Mouse (Mus musculus): Measurements from ENCODE around the gene Rita1. TPM values are rescaled to one million over a fixed set of nuclear protein-coding genes. Genes with fewer than 3 reads are reported as not detected.

The Rita1 gene
- total and polyA plus RNA-seq, 3 experiments, result 14.2 to 16.0 (median 15.3) TPM

GRCm38 (mm10) chr5:120619201-120619600 lies 6.8 kb upstream of the Rita1 start:
- intact Hi-C loops (cut with DNase I), result loop anchor here (2.0 kb wide), 1 partner anchor 96 kb away; no protein-coding TSS in a partner anchor
- 25% methylated on average over 5 of the region's 5 CpGs for WGBS
- TF ChIP-seq POLR2A (IDR thresholded peaks at IDR 0.05; ENCODE audit: insufficient read depth, low read depth, low read length) (no peak), EP300 (IDR thresholded peaks at IDR 0.05; ENCODE audit: insufficient read depth, low read depth, low read length) (no peak), CTCF (IDR thresholded peaks at IDR 0.05) (peak; percentile 82)
- Histone ChIP-seq H3K27ac (no peak overlapping the region), H3K79me2 (replicated peaks; ENCODE audit: control insufficient read depth, insufficient read depth, low read length) (no peaks in the 10 kb centered on the region; the same call in 1 of the 2 replicates), H3K27me3 (ENCODE audit: control insufficient read depth, insufficient read depth, low read length) (no peaks in the 10 kb centered on the region), H3K4me3 (no peak overlapping the region), H3K4me1 (ENCODE audit: control insufficient read depth, insufficient read depth, low read length) (no peaks in the 10 kb centered on the region), H3K36me3 (ENCODE audit: control insufficient read depth, insufficient read depth, low read length) (no peaks in the 10 kb centered on the region), H3K9ac (ENCODE audit: low read depth, low read length) (no peak overlapping the region)
- DNase-seq, result peak; percentile 45 to 70

GRCm38 (mm10) chr5:120618778-120619177 lies 6.4 kb upstream of the Rita1 start:
- intact Hi-C loops (cut with DNase I), result loop anchor here (2.0 kb wide), 1 partner anchor 96 kb away; no protein-coding TSS in a partner anchor
- Histone ChIP-seq H3K4me1 (ENCODE audit: control insufficient read depth, insufficient read depth, low read length) (peaks cover 1% of the 10 kb centered on the region), H3K4me3 (no peak overlapping the region), H3K9ac (ENCODE audit: low read depth, low read length) (no peak overlapping the region), H3K27ac (no peak overlapping the region), H3K79me2 (replicated peaks; ENCODE audit: control insufficient read depth, insufficient read depth, low read length) (no peaks in the 10 kb centered on the region; the same call in 1 of the 2 replicates), H3K36me3 (ENCODE audit: control insufficient read depth, insufficient read depth, low read length) (no peaks in the 10 kb centered on the region), H3K27me3 (ENCODE audit: control insufficient read depth, insufficient read depth, low read length) (no peaks in the 10 kb centered on the region)
- DNase-seq, result no peak
- whole genome bisulfite sequencing, result 81% methylated on average over 12 of the region's 12 CpGs
- no peak for TF ChIP-seq EP300 (IDR thresholded peaks at IDR 0.05; ENCODE audit: insufficient read depth, low read depth, low read length)
- no peak for TF ChIP-seq CTCF (IDR thresholded peaks at IDR 0.05)
- TF ChIP-seq POLR2A (IDR thresholded peaks at IDR 0.05; ENCODE audit: insufficient read depth, low read depth, low read length), result no peak

GRCm38 (mm10) chr5:120615903-120616302 lies 3.5 kb upstream of the Rita1 start:
- H3K4me3 ChIP-seq, result no peak overlapping the region
- WGBS, result 96% methylated on average over 4 of the region's 4 CpGs
- H3K27ac ChIP-seq, result no peak overlapping the region
- intact Hi-C loops (cut with DNase I), result no loop called here
- no peaks in the 10 kb centered on the region for H3K36me3 ChIP-seq (ENCODE audit: control insufficient read depth, insufficient read depth, low read length)
- peaks cover 6% of the 10 kb centered on the region for H3K4me1 ChIP-seq (ENCODE audit: control insufficient read depth, insufficient read depth, low read length)
- no peak overlapping the region for H3K9ac ChIP-seq (ENCODE audit: low read depth, low read length)
- no peaks in the 10 kb centered on the region for H3K27me3 ChIP-seq (ENCODE audit: control insufficient read depth, insufficient read depth, low read length)
- DNase-seq, result no peak
- TF ChIP-seq POLR2A (IDR thresholded peaks at IDR 0.05; ENCODE audit: insufficient read depth, low read depth, low read length) (no peak), EP300 (IDR thresholded peaks at IDR 0.05; ENCODE audit: insufficient read depth, low read depth, low read length) (no peak), CTCF (IDR thresholded peaks at IDR 0.05) (peak; percentile 66)
- no peaks in the 10 kb centered on the region; the same call in 1 of the 2 replicates for H3K79me2 ChIP-seq (replicated peaks; ENCODE audit: control insufficient read depth, insufficient read depth, low read length)

GRCm38 (mm10) chr5:120612822-120613604 lies 624 bp upstream of the Rita1 start:
- intact Hi-C loops (cut with DNase I), result no loop called here
- peak; percentile 99 to 100 for DNase-seq

GRCm38 (mm10) chr5:120611416-120611815 lies 973 bp downstream of the Rita1 start:
- H3K9ac ChIP-seq (ENCODE audit: low read depth, low read length), result peak overlapping the region; percentile 25; the same call in 1 of the 2 replicates
- no peak overlapping the region; the same call in 1 of the 2 replicates for H3K27ac ChIP-seq
- H3K27me3 ChIP-seq (ENCODE audit: control insufficient read depth, insufficient read depth, low read length), result no peaks in the 10 kb centered on the region
- 57% methylated on average over 8 of the region's 8 CpGs for WGBS
- H3K4me3 ChIP-seq, result peak overlapping the region; percentile 74
- intact Hi-C loops (cut with DNase I), result no loop called here
- no peaks in the 10 kb centered on the region for H3K36me3 ChIP-seq (ENCODE audit: control insufficient read depth, insufficient read depth, low read length)
- TF ChIP-seq CTCF (IDR thresholded peaks at IDR 0.05) (no peak), POLR2A (IDR thresholded peaks at IDR 0.05; ENCODE audit: insufficient read depth, low read depth, low read length) (no peak), EP300 (IDR thresholded peaks at IDR 0.05; ENCODE audit: insufficient read depth, low read depth, low read length) (no peak)
- peaks cover 6% of the 10 kb centered on the region for H3K4me1 ChIP-seq (ENCODE audit: control insufficient read depth, insufficient read depth, low read length)
- no peaks in the 10 kb centered on the region; the same call in 1 of the 2 replicates for H3K79me2 ChIP-seq (replicated peaks; ENCODE audit: control insufficient read depth, insufficient read depth, low read length)
- no peak for DNase-seq

More at GRCm38 (mm10) chr5:120612822-120613604, 624 bp upstream of the Rita1 start:
- Histone ChIP-seq H3K79me2 (replicated peaks; ENCODE audit: control insufficient read depth, insufficient read depth, low read length) (no peaks in the 10 kb centered on the region; the same call in 1 of the 2 replicates), H3K27me3 (ENCODE audit: control insufficient read depth, insufficient read depth, low read length) (no peaks in the 10 kb centered on the region), H3K9ac (ENCODE audit: low read depth, low read length) (peak overlapping the region; percentile 78), H3K27ac (peak overlapping the region; percentile 99), H3K36me3 (ENCODE audit: control insufficient read depth, insufficient read depth, low read length) (no peaks in the 10 kb centered on the region), H3K4me3 (peak overlapping the region; percentile 80), H3K4me1 (ENCODE audit: control insufficient read depth, insufficient read depth, low read length) (peaks cover 6% of the 10 kb centered on the region)
- under 1% methylated on average over 69 of the region's 69 CpGs for WGBS
- TF ChIP-seq EP300 (IDR thresholded peaks at IDR 0.05; ENCODE audit: insufficient read depth, low read depth, low read length), result no peak
- TF ChIP-seq POLR2A (IDR thresholded peaks at IDR 0.05; ENCODE audit: insufficient read depth, low read depth, low read length), result peak; percentile 83
- no peak for TF ChIP-seq CTCF (IDR thresholded peaks at IDR 0.05)

- no peak overlapping the region for H3K27ac ChIP-seq
- H3K36me3 ChIP-seq (ENCODE audit: control insufficient read depth, insufficient read depth, low read length), result no peaks in the 10 kb centered on the region
- 93% methylated on average over 5 of the region's 5 CpGs for WGBS
- DNase-seq, result no peak
- no peaks in the 10 kb centered on the region; the same call in 1 of the 2 replicates for H3K79me2 ChIP-seq (replicated peaks; ENCODE audit: control insufficient read depth, insufficient read depth, low read length)
- no peak for TF ChIP-seq POLR2A (IDR thresholded peaks at IDR 0.05; ENCODE audit: insufficient read depth, low read depth, low read length)
- no peak for TF ChIP-seq CTCF (IDR thresholded peaks at IDR 0.05)
- TF ChIP-seq EP300 (IDR thresholded peaks at IDR 0.05; ENCODE audit: insufficient read depth, low read depth, low read length), result no peak
- no peak overlapping the region for H3K9ac ChIP-seq (ENCODE audit: low read depth, low read length)
- intact Hi-C loops (cut with DNase I), result no loop called here
- H3K4me1 ChIP-seq (ENCODE audit: control insufficient read depth, insufficient read depth, low read length), result peaks cover 6% of the 10 kb centered on the region
- no peaks in the 10 kb centered on the region for H3K27me3 ChIP-seq (ENCODE audit: control insufficient read depth, insufficient read depth, low read length)
- H3K4me3 ChIP-seq, result no peak overlapping the region
Measured at GRCm38 (mm10) chr5:120610906-120611305, 1.5 kb downstream of the Rita1 start.

Data from heart, adult 2 months (tissue).